Mouse (Mus musculus): ENCODE results near the gene Ttll11. TPM values are rescaled to one million over a fixed set of nuclear protein-coding genes. Genes with fewer than 3 reads are reported as not detected.

The Ttll11 gene
- total and polyA plus RNA-seq, 2 experiments from 2014 or later = 1.7 to 5.0 TPM

- Histone ChIP-seq H3K4me2 (ENCODE audit: low read depth, low read length) (no peak overlapping the region), H3K4me1 (ENCODE audit: control insufficient read depth, insufficient read depth) (no peaks in the 10 kb centered on the region)
Measured at GRCm38 (mm10) chr2:35760867-35761266, 218.8 kb downstream of the Ttll11 start.

GRCm38 (mm10) chr2:35760352-35760751, 219.4 kb downstream of the Ttll11 start:
- WGBS = 40% methylated on average over 8 of the region's 8 CpGs
- no peak for TF ChIP-seq CTCF (IDR thresholded peaks at IDR 0.05; ENCODE audit: low read depth)

More at GRCm38 (mm10) chr2:35760867-35761266, 218.8 kb downstream of the Ttll11 start:
- no peaks in the 10 kb centered on the region for H3K9me3 ChIP-seq (replicated peaks; ENCODE audit: control insufficient read depth, low read length)
- no peaks in the 10 kb centered on the region for H3K36me3 ChIP-seq (replicated peaks; ENCODE audit: control insufficient read depth, insufficient read depth, low read length)
- no peaks in the 10 kb centered on the region for H3K27me3 ChIP-seq (ENCODE audit: control insufficient read depth, insufficient read depth, low read length)
- DNase-seq (ENCODE audit: low spot score) (no peak), ATAC-seq (ENCODE audit: insufficient read depth, low read depth) (no peak)
- TF ChIP-seq CTCF (IDR thresholded peaks at IDR 0.05; ENCODE audit: low read depth) (no peak), EP300 (IDR thresholded peaks at IDR 0.05; ENCODE audit: low read depth) (no peak)
- H3K9ac ChIP-seq (replicated peaks; ENCODE audit: low read depth, low read length) = no peak overlapping the region
- H3K27ac ChIP-seq (ENCODE audit: low read depth) = no peak overlapping the region
- no peak overlapping the region for H3K4me3 ChIP-seq (ENCODE audit: low read depth, low read length)

GRCm38 (mm10) chr2:35756467-35756866, 223.2 kb downstream of the Ttll11 start:
- Histone ChIP-seq H3K4me3 (ENCODE audit: low read depth, low read length) (no peak overlapping the region), H3K4me1 (ENCODE audit: control insufficient read depth, insufficient read depth) (no peaks in the 10 kb centered on the region), H3K4me2 (ENCODE audit: low read depth, low read length) (no peak overlapping the region), H3K9me3 (replicated peaks; ENCODE audit: control insufficient read depth, low read length) (no peaks in the 10 kb centered on the region), H3K36me3 (replicated peaks; ENCODE audit: control insufficient read depth, insufficient read depth, low read length) (no peaks in the 10 kb centered on the region), H3K9ac (replicated peaks; ENCODE audit: low read depth, low read length) (no peak overlapping the region), H3K27ac (ENCODE audit: low read depth) (no peak overlapping the region), H3K27me3 (ENCODE audit: control insufficient read depth, insufficient read depth, low read length) (no peaks in the 10 kb centered on the region)
- DNase-seq (ENCODE audit: low spot score) = no peak
- ATAC-seq (ENCODE audit: insufficient read depth, low read depth) = no peak
- no peak for TF ChIP-seq EP300 (IDR thresholded peaks at IDR 0.05; ENCODE audit: low read depth)
- TF ChIP-seq CTCF (IDR thresholded peaks at IDR 0.05; ENCODE audit: low read depth) = no peak
- WGBS = 71% methylated on average over 7 of the region's 7 CpGs

More at GRCm38 (mm10) chr2:35760352-35760751, 219.4 kb downstream of the Ttll11 start:
- Histone ChIP-seq H3K9ac (replicated peaks; ENCODE audit: low read depth, low read length) (no peak overlapping the region), H3K27ac (ENCODE audit: low read depth) (no peak overlapping the region), H3K4me3 (ENCODE audit: low read depth, low read length) (no peak overlapping the region), H3K4me2 (ENCODE audit: low read depth, low read length) (no peak overlapping the region), H3K27me3 (ENCODE audit: control insufficient read depth, insufficient read depth, low read length) (no peaks in the 10 kb centered on the region), H3K36me3 (replicated peaks; ENCODE audit: control insufficient read depth, insufficient read depth, low read length) (no peaks in the 10 kb centered on the region), H3K4me1 (ENCODE audit: control insufficient read depth, insufficient read depth) (no peaks in the 10 kb centered on the region), H3K9me3 (replicated peaks; ENCODE audit: control insufficient read depth, low read length) (no peaks in the 10 kb centered on the region)
- ATAC-seq (ENCODE audit: insufficient read depth, low read depth) (no peak), DNase-seq (ENCODE audit: low spot score) (no peak)

GRCm38 (mm10) chr2:35751781-35752505, 227.8 kb downstream of the Ttll11 start:
- no peak for DNase-seq (ENCODE audit: low spot score)
- no peak for TF ChIP-seq CTCF (IDR thresholded peaks at IDR 0.05; ENCODE audit: low read depth)
- no peak for TF ChIP-seq EP300 (IDR thresholded peaks at IDR 0.05; ENCODE audit: low read depth)
- H3K27me3 ChIP-seq (ENCODE audit: control insufficient read depth, insufficient read depth, low read length) = no peaks in the 10 kb centered on the region
- H3K9me3 ChIP-seq (replicated peaks; ENCODE audit: control insufficient read depth, low read length) = no peaks in the 10 kb centered on the region
- H3K4me2 ChIP-seq (ENCODE audit: low read depth, low read length) = no peak overlapping the region
- no peaks in the 10 kb centered on the region for H3K36me3 ChIP-seq (replicated peaks; ENCODE audit: control insufficient read depth, insufficient read depth, low read length)
- ATAC-seq (ENCODE audit: insufficient read depth, low read depth) = no peak; the same call in 1 of the 2 replicates
- 84% methylated on average over 18 of the region's 18 CpGs for WGBS
- no peak overlapping the region for H3K27ac ChIP-seq (ENCODE audit: low read depth)
- H3K9ac ChIP-seq (replicated peaks; ENCODE audit: low read depth, low read length) = no peak overlapping the region
- H3K4me1 ChIP-seq (ENCODE audit: control insufficient read depth, insufficient read depth) = no peaks in the 10 kb centered on the region
- no peak overlapping the region for H3K4me3 ChIP-seq (ENCODE audit: low read depth, low read length)

- no peak for TF ChIP-seq CTCF (IDR thresholded peaks at IDR 0.05; ENCODE audit: low read depth)
- no peak for TF ChIP-seq EP300 (IDR thresholded peaks at IDR 0.05; ENCODE audit: low read depth)
- Histone ChIP-seq H3K9me3 (replicated peaks; ENCODE audit: control insufficient read depth, low read length) (no peaks in the 10 kb centered on the region), H3K36me3 (replicated peaks; ENCODE audit: control insufficient read depth, insufficient read depth, low read length) (no peaks in the 10 kb centered on the region), H3K27me3 (ENCODE audit: control insufficient read depth, insufficient read depth, low read length) (no peaks in the 10 kb centered on the region), H3K9ac (replicated peaks; ENCODE audit: low read depth, low read length) (no peak overlapping the region), H3K4me3 (ENCODE audit: low read depth, low read length) (no peak overlapping the region), H3K4me1 (ENCODE audit: control insufficient read depth, insufficient read depth) (no peaks in the 10 kb centered on the region), H3K27ac (ENCODE audit: low read depth) (no peak overlapping the region), H3K4me2 (ENCODE audit: low read depth, low read length) (no peak overlapping the region)
- 57% methylated on average over 7 of the region's 7 CpGs for WGBS
- DNase-seq (ENCODE audit: low spot score) = no peak
- no peak for ATAC-seq (ENCODE audit: insufficient read depth, low read depth)
Measured at GRCm38 (mm10) chr2:35750533-35751141, 229.1 kb downstream of the Ttll11 start.
